Mouse (Mus musculus): Measurements from ENCODE around the gene Wdr81. TPM values are rescaled to one million over a fixed set of nuclear protein-coding genes. Genes with fewer than 3 reads are reported as not detected.

Wdr81 gene
- polyA plus RNA-seq, 1 experiment from 2014 or later = 6.2 TPM

GRCm38 (mm10) chr11:75470675-75471074, 16.2 kb upstream of the Wdr81 start:
- 87% methylated on average over 3 of the region's 3 CpGs for WGBS
- H3K4me3 ChIP-seq (ENCODE audit: low read depth, low read length) = no peak overlapping the region
- H3K4me2 ChIP-seq (ENCODE audit: low read depth) = no peak overlapping the region
- H3K9me3 ChIP-seq (ENCODE audit: control insufficient read depth, low read length) = no peaks in the 10 kb centered on the region
- H3K9ac ChIP-seq (ENCODE audit: low read length) = no peak overlapping the region
- no peaks in the 10 kb centered on the region for H3K4me1 ChIP-seq (ENCODE audit: control insufficient read depth, insufficient read depth, low read length)
- DNase-seq (ENCODE audit: low spot score) (no peak), ATAC-seq (ENCODE audit: insufficient read depth, low FRiP score, low TSS enrichment) (no peak)
- no peaks in the 10 kb centered on the region for H3K36me3 ChIP-seq (ENCODE audit: control insufficient read depth, insufficient read depth, low read length)
- H3K27me3 ChIP-seq (ENCODE audit: control insufficient read depth, insufficient read depth, low read length) = no peaks in the 10 kb centered on the region
- H3K27ac ChIP-seq (ENCODE audit: low read depth, low read length) = no peak overlapping the region

- WGBS = 89% methylated on average over 4 of the region's 4 CpGs
These were observed 14.7 kb upstream of the Wdr81 start for GRCm38 (mm10) chr11:75469261-75469660.

GRCm38 (mm10) chr11:75468410-75468809, 13.9 kb upstream of the Wdr81 start:
- DNase-seq (ENCODE audit: low spot score) (no peak), ATAC-seq (ENCODE audit: insufficient read depth, low FRiP score, low TSS enrichment) (no peak)
- WGBS = 71% methylated on average over 7 of the region's 7 CpGs
- H3K4me2 ChIP-seq (ENCODE audit: low read depth) = peak overlapping the region; percentile 57
- H3K36me3 ChIP-seq (ENCODE audit: control insufficient read depth, insufficient read depth, low read length) = no peaks in the 10 kb centered on the region
- H3K4me1 ChIP-seq (ENCODE audit: control insufficient read depth, insufficient read depth, low read length) = no peaks in the 10 kb centered on the region
- H3K27me3 ChIP-seq (ENCODE audit: control insufficient read depth, insufficient read depth, low read length) = no peaks in the 10 kb centered on the region
- H3K9ac ChIP-seq (ENCODE audit: low read length) = peak overlapping the region; percentile 45
- H3K4me3 ChIP-seq (ENCODE audit: low read depth, low read length) = peak overlapping the region; percentile 29
- H3K27ac ChIP-seq (ENCODE audit: low read depth, low read length) = no peak overlapping the region
- H3K9me3 ChIP-seq (ENCODE audit: control insufficient read depth, low read length) = no peaks in the 10 kb centered on the region

More at GRCm38 (mm10) chr11:75469261-75469660, 14.7 kb upstream of the Wdr81 start:
- no peaks in the 10 kb centered on the region for H3K4me1 ChIP-seq (ENCODE audit: control insufficient read depth, insufficient read depth, low read length)
- H3K4me2 ChIP-seq (ENCODE audit: low read depth) = no peak overlapping the region
- H3K27ac ChIP-seq (ENCODE audit: low read depth, low read length) = no peak overlapping the region
- no peaks in the 10 kb centered on the region for H3K36me3 ChIP-seq (ENCODE audit: control insufficient read depth, insufficient read depth, low read length)
- no peak overlapping the region for H3K4me3 ChIP-seq (ENCODE audit: low read depth, low read length)
- no peak overlapping the region for H3K9ac ChIP-seq (ENCODE audit: low read length)
- no peaks in the 10 kb centered on the region for H3K9me3 ChIP-seq (ENCODE audit: control insufficient read depth, low read length)
- ATAC-seq (ENCODE audit: insufficient read depth, low FRiP score, low TSS enrichment) (no peak), DNase-seq (ENCODE audit: low spot score) (no peak)
- no peaks in the 10 kb centered on the region for H3K27me3 ChIP-seq (ENCODE audit: control insufficient read depth, insufficient read depth, low read length)

DNA sequence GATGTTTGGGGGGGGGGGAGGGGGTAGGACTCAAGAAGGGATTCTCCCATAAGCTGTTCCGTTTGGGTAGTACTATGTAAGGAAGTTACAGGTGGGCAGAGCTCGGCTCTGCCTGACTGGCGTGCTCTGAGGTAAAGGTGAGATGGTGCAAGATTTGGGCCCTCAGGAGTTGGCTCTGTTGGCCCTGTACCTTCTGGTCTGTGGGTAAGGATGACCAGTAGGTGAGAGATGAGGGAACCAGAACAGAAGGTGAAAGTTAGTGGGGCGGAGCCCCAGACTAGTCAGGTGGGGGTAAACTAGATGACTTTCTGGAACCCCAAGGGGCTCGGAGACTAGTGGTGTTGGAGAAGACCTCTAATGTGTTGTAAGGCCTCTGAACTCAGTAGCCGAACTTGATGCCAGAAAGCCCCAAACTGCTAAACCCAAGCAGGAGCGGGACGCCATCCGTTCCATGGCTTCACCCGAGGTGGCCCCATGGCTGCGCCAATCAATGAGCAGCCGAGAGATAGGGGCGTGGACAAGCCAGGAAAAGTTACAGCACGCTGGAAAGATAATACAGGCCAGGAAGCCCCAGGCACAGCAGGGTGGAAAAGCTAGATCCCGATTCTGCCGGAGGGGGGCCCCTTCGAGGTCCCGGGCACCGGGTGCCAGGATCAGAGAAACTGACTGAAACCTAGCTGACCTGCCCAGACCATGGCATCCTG, 13.1 kb upstream of the Wdr81 start:
- H3K27me3 ChIP-seq (ENCODE audit: control insufficient read depth, insufficient read depth, low read length) = no peaks in the 10 kb centered on the region
- H3K9me3 ChIP-seq (ENCODE audit: control insufficient read depth, low read length) = no peaks in the 10 kb centered on the region
- ATAC-seq (ENCODE audit: insufficient read depth, low FRiP score, low TSS enrichment) (0 out of 2 replicates have a peak, but pooled peaks have one; percentile 53), DNase-seq (ENCODE audit: low spot score) (peak; percentile 53)
- no peaks in the 10 kb centered on the region for H3K36me3 ChIP-seq (ENCODE audit: control insufficient read depth, insufficient read depth, low read length)
- peak overlapping the region; percentile 57 for H3K4me2 ChIP-seq (ENCODE audit: low read depth)
- peak overlapping the region; percentile 45 for H3K9ac ChIP-seq (ENCODE audit: low read length)
- peaks cover 7% of the 10 kb centered on the region; the same call in 1 of the 2 replicates for H3K4me1 ChIP-seq (ENCODE audit: control insufficient read depth, insufficient read depth, low read length)
- peak overlapping the region; percentile 29 for H3K4me3 ChIP-seq (ENCODE audit: low read depth, low read length)
- H3K27ac ChIP-seq (ENCODE audit: low read depth, low read length) = no peak overlapping the region
- 18% methylated on average over 19 of the region's 19 CpGs for WGBS

DNA sequence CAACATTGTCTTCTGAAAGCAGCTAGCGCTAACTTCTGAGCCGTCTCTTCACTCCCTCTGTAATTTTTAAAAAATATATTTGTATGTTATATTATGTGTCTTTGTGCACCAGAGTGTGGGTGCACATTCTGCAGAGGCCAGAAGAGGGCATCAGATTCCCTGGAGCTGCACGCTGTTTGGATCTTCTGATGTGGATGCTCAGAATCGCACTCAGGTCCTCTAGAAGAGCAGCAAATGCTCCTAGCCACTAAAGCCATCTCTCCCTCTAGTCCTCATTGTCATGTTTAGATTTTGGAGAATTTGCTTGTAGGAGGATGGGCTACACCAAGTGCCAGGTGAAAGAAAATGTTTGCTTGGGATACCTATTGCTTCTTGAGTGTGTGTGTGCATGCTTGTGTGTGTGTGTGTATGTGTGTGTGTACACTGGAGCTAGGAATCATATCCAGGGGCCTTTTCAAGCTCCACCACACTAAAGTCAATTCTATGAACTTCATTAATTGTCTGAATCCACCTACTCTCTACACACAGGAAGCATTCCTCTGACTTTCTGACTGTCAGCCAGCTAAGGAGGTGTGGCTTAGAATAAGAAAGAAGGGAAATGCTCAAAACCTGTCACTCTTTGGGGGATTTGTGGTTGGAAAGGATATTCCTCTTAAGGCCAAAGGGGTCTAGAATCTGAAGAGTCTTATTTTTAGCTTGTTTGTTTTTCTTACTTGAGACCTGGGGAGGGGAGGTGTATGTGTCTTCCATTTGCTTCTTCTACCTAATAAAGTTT, 12.4 kb upstream of the Wdr81 start:
- WGBS = 96% methylated on average over 4 of the region's 4 CpGs
- Histone ChIP-seq H3K27ac (ENCODE audit: low read depth, low read length) (no peak overlapping the region), H3K27me3 (ENCODE audit: control insufficient read depth, insufficient read depth, low read length) (no peaks in the 10 kb centered on the region), H3K9me3 (ENCODE audit: control insufficient read depth, low read length) (no peaks in the 10 kb centered on the region), H3K4me2 (ENCODE audit: low read depth) (no peak overlapping the region), H3K9ac (ENCODE audit: low read length) (no peak overlapping the region), H3K4me1 (ENCODE audit: control insufficient read depth, insufficient read depth, low read length) (peaks cover 14% of the 10 kb centered on the region; the same call in 1 of the 2 replicates), H3K4me3 (ENCODE audit: low read depth, low read length) (no peak overlapping the region), H3K36me3 (ENCODE audit: control insufficient read depth, insufficient read depth, low read length) (no peaks in the 10 kb centered on the region)
- DNase-seq (ENCODE audit: low spot score) = no peak
- no peak for ATAC-seq (ENCODE audit: insufficient read depth, low FRiP score, low TSS enrichment)

DNA sequence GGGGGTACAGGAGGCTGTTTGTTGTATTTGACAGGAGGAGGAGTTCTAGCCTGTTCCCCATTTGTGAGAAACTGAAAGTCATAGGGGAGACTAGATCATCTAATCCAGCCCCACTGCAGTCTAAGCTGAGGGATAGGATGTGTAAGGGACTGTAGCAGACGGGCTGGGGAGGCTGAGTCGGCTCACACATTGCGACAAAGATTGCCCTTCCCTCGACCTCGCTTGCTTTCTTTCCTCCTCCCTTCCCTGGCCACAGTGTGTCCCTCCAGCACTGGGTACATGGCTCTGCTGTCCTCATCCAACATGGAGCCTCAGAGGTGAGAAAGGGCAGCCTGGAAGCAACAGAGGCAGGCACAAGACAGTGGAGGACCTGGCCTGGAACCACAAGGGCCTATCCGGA, 10.5 kb upstream of the Wdr81 start:
- Histone ChIP-seq H3K27ac (ENCODE audit: low read depth, low read length) (no peak overlapping the region), H3K27me3 (ENCODE audit: control insufficient read depth, insufficient read depth, low read length) (no peaks in the 10 kb centered on the region), H3K4me2 (ENCODE audit: low read depth) (no peak overlapping the region), H3K9me3 (ENCODE audit: control insufficient read depth, low read length) (no peaks in the 10 kb centered on the region), H3K4me3 (ENCODE audit: low read depth, low read length) (no peak overlapping the region), H3K4me1 (ENCODE audit: control insufficient read depth, insufficient read depth, low read length) (peaks cover 17% of the 10 kb centered on the region), H3K9ac (ENCODE audit: low read length) (no peak overlapping the region), H3K36me3 (ENCODE audit: control insufficient read depth, insufficient read depth, low read length) (no peaks in the 10 kb centered on the region)
- no peak for DNase-seq (ENCODE audit: low spot score)
- ATAC-seq (ENCODE audit: insufficient read depth, low FRiP score, low TSS enrichment) = no peak
- 82% methylated on average over 6 of the region's 6 CpGs for WGBS

DNA sequence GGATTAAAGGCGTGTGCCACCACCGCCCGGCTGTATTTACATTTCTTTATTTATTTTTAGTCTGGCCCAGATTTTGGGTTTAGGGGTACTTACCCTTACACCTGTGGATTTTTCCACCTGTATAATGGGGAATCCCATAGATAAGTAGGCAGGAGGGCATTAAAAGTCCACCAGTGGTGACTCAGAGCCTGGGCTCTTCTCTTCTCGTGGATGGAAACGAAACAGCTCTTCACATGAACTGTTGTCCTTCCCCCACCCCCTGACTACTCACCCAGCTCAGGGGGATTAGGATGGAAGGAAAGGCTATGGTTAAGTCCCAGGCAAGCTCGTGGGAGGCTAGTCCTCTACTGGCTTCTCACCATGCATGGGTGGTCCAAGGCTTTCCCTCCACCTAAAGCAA, 9.9 kb upstream of the Wdr81 start:
- H3K27me3 ChIP-seq (ENCODE audit: control insufficient read depth, insufficient read depth, low read length) = no peaks in the 10 kb centered on the region
- no peaks in the 10 kb centered on the region for H3K36me3 ChIP-seq (ENCODE audit: control insufficient read depth, insufficient read depth, low read length)
- no peak overlapping the region for H3K4me3 ChIP-seq (ENCODE audit: low read depth, low read length)
- no peak overlapping the region for H3K4me2 ChIP-seq (ENCODE audit: low read depth)
- ATAC-seq (ENCODE audit: insufficient read depth, low FRiP score, low TSS enrichment) = no peak
- H3K27ac ChIP-seq (ENCODE audit: low read depth, low read length) = no peak overlapping the region
- peaks cover 23% of the 10 kb centered on the region for H3K4me1 ChIP-seq (ENCODE audit: control insufficient read depth, insufficient read depth, low read length)
- 90% methylated on average over 6 of the region's 6 CpGs for WGBS
- DNase-seq (ENCODE audit: low spot score) = no peak
- H3K9ac ChIP-seq (ENCODE audit: low read length) = no peak overlapping the region
- no peaks in the 10 kb centered on the region for H3K9me3 ChIP-seq (ENCODE audit: control insufficient read depth, low read length)

DNA sequence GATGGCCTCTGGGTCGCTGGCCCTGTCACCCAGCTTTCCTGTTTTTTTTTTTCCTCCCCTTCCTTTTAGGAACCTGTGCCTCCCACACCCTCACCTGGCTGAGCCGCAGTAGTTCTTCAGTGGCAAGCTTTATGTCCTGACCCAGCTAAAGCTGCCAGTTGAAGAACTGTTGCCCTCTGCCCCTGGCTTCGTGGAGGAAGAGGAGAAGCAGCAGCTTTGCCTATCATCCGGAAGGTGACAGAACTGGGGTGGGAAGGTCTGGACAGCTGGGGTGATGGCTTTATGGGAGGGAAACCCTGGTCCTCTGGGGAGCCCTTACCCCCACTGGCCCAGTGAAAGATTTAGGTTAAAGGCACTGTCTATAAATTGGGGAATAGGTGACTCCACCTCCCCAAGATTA, 9.1 kb upstream of the Wdr81 start:
- Histone ChIP-seq H3K27ac (ENCODE audit: low read depth, low read length) (no peak overlapping the region), H3K4me2 (ENCODE audit: low read depth) (no peak overlapping the region), H3K4me3 (ENCODE audit: low read depth, low read length) (no peak overlapping the region), H3K9ac (ENCODE audit: low read length) (no peak overlapping the region), H3K27me3 (ENCODE audit: control insufficient read depth, insufficient read depth, low read length) (no peaks in the 10 kb centered on the region), H3K4me1 (ENCODE audit: control insufficient read depth, insufficient read depth, low read length) (peaks cover 23% of the 10 kb centered on the region), H3K36me3 (ENCODE audit: control insufficient read depth, insufficient read depth, low read length) (no peaks in the 10 kb centered on the region), H3K9me3 (ENCODE audit: control insufficient read depth, low read length) (no peaks in the 10 kb centered on the region)
- ATAC-seq (ENCODE audit: insufficient read depth, low FRiP score, low TSS enrichment) (no peak), DNase-seq (ENCODE audit: low spot score) (no peak)
- WGBS = 64% methylated on average over 4 of the region's 4 CpGs

All from neural tube, embryonic 11.5 days (tissue).